Mouse (Mus musculus): ENCODE measurements around the gene Bdp1. TPM values are rescaled to one million over a fixed set of nuclear protein-coding genes. Genes with fewer than 3 reads are reported as not detected.
"Not testable (repeated sequence)": the region's sequence is repeated elsewhere in the genome, so short reads cannot be mapped to it uniquely, and the experiment has no call there.

The Bdp1 gene
- polyA plus RNA-seq, 1 experiment: 2.9 TPM

GRCm38 (mm10) chr13:100103052-100103658 lies 715 bp downstream of the Bdp1 start:
- WGBS: 1% methylated on average over 15 of the region's 15 CpGs
- no peak for DNase-seq
- peak overlapping the region; percentile 95 for H3K4me3 ChIP-seq (replicated peaks; ENCODE audit: extremely low read depth, low read depth, low read length)
- TF ChIP-seq POLR2A (IDR thresholded peaks at IDR 0.05; ENCODE audit: borderline replicate concordance, extremely low read depth, low read depth, low read length) (no peak), CTCF (IDR thresholded peaks at IDR 0.05; ENCODE audit: insufficient read depth, low read length) (no peak)
- peaks cover 3% of the 10 kb centered on the region; the same call in 1 of the 2 replicates for H3K4me1 ChIP-seq (ENCODE audit: control insufficient read depth, insufficient read depth, low read length)

GRCm38 (mm10) chr13:100098808-100099207 lies 5.1 kb downstream of the Bdp1 start:
- Histone ChIP-seq H3K4me3 (replicated peaks; ENCODE audit: extremely low read depth, low read depth, low read length) (no peak overlapping the region), H3K4me1 (ENCODE audit: control insufficient read depth, insufficient read depth, low read length) (peaks cover 3% of the 10 kb centered on the region; the same call in 1 of the 2 replicates)
- 86% methylated on average over 6 of the region's 6 CpGs for WGBS
- DNase-seq: no peak
- TF ChIP-seq POLR2A (IDR thresholded peaks at IDR 0.05; ENCODE audit: borderline replicate concordance, extremely low read depth, low read depth, low read length): no peak
- TF ChIP-seq CTCF (IDR thresholded peaks at IDR 0.05; ENCODE audit: insufficient read depth, low read length): no peak

- no peak for DNase-seq
- TF ChIP-seq POLR2A (IDR thresholded peaks at IDR 0.05; ENCODE audit: borderline replicate concordance, extremely low read depth, low read depth, low read length) (no peak), CTCF (IDR thresholded peaks at IDR 0.05; ENCODE audit: insufficient read depth, low read length) (no peak)
- no peak overlapping the region for H3K4me3 ChIP-seq (replicated peaks; ENCODE audit: extremely low read depth, low read depth, low read length)
- 85% methylated on average over 8 of the region's 8 CpGs for WGBS
- no peaks in the 10 kb centered on the region for H3K4me1 ChIP-seq (ENCODE audit: control insufficient read depth, insufficient read depth, low read length)
These were observed 32.4 kb downstream of the Bdp1 start for GRCm38 (mm10) chr13:100071473-100071872.

GRCm38 (mm10) chr13:100067821-100068220 lies 36.0 kb downstream of the Bdp1 start:
- TF ChIP-seq CTCF (IDR thresholded peaks at IDR 0.05; ENCODE audit: insufficient read depth, low read length) (no peak), POLR2A (IDR thresholded peaks at IDR 0.05; ENCODE audit: borderline replicate concordance, extremely low read depth, low read depth, low read length) (no peak)
- no peaks in the 10 kb centered on the region for H3K4me1 ChIP-seq (ENCODE audit: control insufficient read depth, insufficient read depth, low read length)
- 66% methylated on average over 6 of the region's 6 CpGs for WGBS
- no peak overlapping the region for H3K4me3 ChIP-seq (replicated peaks; ENCODE audit: extremely low read depth, low read depth, low read length)
- no peak for DNase-seq

- WGBS: 64% methylated on average over 3 of the region's 3 CpGs
- TF ChIP-seq CTCF (IDR thresholded peaks at IDR 0.05; ENCODE audit: insufficient read depth, low read length) (no peak), POLR2A (IDR thresholded peaks at IDR 0.05; ENCODE audit: borderline replicate concordance, extremely low read depth, low read depth, low read length) (no peak)
- no peak for DNase-seq
- Histone ChIP-seq H3K4me3 (replicated peaks; ENCODE audit: extremely low read depth, low read depth, low read length) (no peak overlapping the region), H3K4me1 (ENCODE audit: control insufficient read depth, insufficient read depth, low read length) (no peaks in the 10 kb centered on the region)
These were observed 39.9 kb downstream of the Bdp1 start for GRCm38 (mm10) chr13:100063936-100064335.

- DNase-seq; H3K4me3 ChIP-seq (replicated peaks; ENCODE audit: extremely low read depth, low read depth, low read length); H3K4me1 ChIP-seq (ENCODE audit: control insufficient read depth, insufficient read depth, low read length): not testable (repeated sequence)
- WGBS: 95% methylated on average over 8 of the region's 8 CpGs
These were observed 46.1 kb downstream of the Bdp1 start for GRCm38 (mm10) chr13:100057738-100058137.

- 90% methylated on average over 6 of the region's 6 CpGs for WGBS
- no peak for DNase-seq
- Histone ChIP-seq H3K4me3 (replicated peaks; ENCODE audit: extremely low read depth, low read depth, low read length) (no peak overlapping the region), H3K4me1 (ENCODE audit: control insufficient read depth, insufficient read depth, low read length) (no peaks in the 10 kb centered on the region)
- no peak for TF ChIP-seq POLR2A (IDR thresholded peaks at IDR 0.05; ENCODE audit: borderline replicate concordance, extremely low read depth, low read depth, low read length)
- TF ChIP-seq CTCF (IDR thresholded peaks at IDR 0.05; ENCODE audit: insufficient read depth, low read length): no peak
These were observed 77.9 kb downstream of the Bdp1 start for GRCm38 (mm10) chr13:100026013-100026412.

- Histone ChIP-seq H3K4me1 (ENCODE audit: control insufficient read depth, insufficient read depth, low read length) (no peaks in the 10 kb centered on the region; the same call in none of the 2 replicates), H3K4me3 (replicated peaks; ENCODE audit: extremely low read depth, low read depth, low read length) (no peak overlapping the region)
- 84% methylated on average over 9 of the region's 9 CpGs for WGBS
- TF ChIP-seq POLR2A (IDR thresholded peaks at IDR 0.05; ENCODE audit: borderline replicate concordance, extremely low read depth, low read depth, low read length): no peak
- TF ChIP-seq CTCF (IDR thresholded peaks at IDR 0.05; ENCODE audit: insufficient read depth, low read length): no peak
- no peak for DNase-seq
These were observed 87.0 kb downstream of the Bdp1 start for GRCm38 (mm10) chr13:100016891-100017290.

- Histone ChIP-seq H3K4me1 (ENCODE audit: control insufficient read depth, insufficient read depth, low read length) (no peaks in the 10 kb centered on the region; the same call in none of the 2 replicates), H3K4me3 (replicated peaks; ENCODE audit: extremely low read depth, low read depth, low read length) (peak overlapping the region; percentile 87)
- TF ChIP-seq CTCF (IDR thresholded peaks at IDR 0.05; ENCODE audit: insufficient read depth, low read length) (no peak), POLR2A (IDR thresholded peaks at IDR 0.05; ENCODE audit: borderline replicate concordance, extremely low read depth, low read depth, low read length) (no peak)
- no peak for DNase-seq
- 6% methylated on average over 8 of the region's 8 CpGs for WGBS
These were observed 87.9 kb downstream of the Bdp1 start for GRCm38 (mm10) chr13:100015937-100016336.
